Mouse (Mus musculus) stomach, postnatal 0 days (tissue): Measurements from ENCODE around the gene Fbxo30.

ENCODE experiments used
- CTCF ChIP-seq: IDR thresholded peaks from 2 replicates; pipeline ENCODE4 v1.5.1; 2016; ENCODE audit warnings: antibody characterized with exemption, low read depth, mild to moderate bottlenecking, moderate library complexity
- EP300 ChIP-seq: optimal IDR thresholded peaks from 2 replicates; pipeline ENCODE3; 2016; ENCODE audit warnings: antibody characterized with exemption

DNA sequence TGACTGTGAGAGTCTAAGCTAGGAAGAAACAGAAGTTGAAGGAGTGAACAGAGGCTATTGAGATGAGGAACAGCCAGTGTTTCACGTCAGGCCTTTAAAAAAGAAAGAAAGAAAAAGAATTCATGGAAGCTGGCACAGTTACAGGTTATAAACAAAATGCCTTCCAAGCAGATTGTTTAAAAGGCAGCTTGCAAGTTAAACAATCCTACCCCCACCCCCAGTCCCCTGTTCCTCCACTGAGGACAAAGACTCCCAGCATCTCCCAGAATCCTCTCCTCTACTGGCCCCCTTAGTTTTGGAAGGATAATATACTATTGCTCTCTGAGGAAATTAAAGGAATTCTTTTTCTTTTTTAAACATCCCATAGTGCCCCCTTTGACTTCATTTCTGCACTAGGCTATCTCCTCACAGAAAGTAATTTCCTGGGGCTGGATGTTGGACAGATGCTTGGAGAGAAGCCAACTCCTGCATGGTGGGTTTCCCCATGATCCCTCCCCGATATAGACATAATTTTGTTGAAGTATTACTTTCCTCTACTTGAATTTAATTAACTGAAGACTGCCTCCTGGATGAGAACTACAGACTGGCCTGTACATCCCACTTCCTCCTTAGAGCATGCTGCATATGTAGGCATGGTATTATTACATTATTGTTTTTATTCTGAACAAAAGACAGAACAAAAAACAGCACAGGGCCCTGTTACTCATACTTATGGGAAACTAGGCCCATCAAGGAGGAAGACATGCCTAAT lies 30.7 kb upstream of the Fbxo30 start:
- no peak for TF ChIP-seq CTCF
- no peak for TF ChIP-seq EP300
